Mouse (Mus musculus) kidney, postnatal 0 days (tissue): ENCODE results near the gene Zfp940. TPM values are rescaled to one million over a fixed set of nuclear protein-coding genes. Genes with fewer than 3 reads are reported as not detected.
A peak's percentile ranks its signal among the peaks of the same experiment; 100 is the strongest.

Source experiments
- ATAC-seq: fragments of 200-750 bp; cut with Nextera tagmentation; replicated peaks from 2 replicates; pipeline ENCODE4 v1.8.0; 2017; ENCODE audit warnings: low read depth, moderate number of reproducible peaks, moderate TSS enrichment, moderate library complexity; ENCODE audit not compliant: low FRiP score
- DNase-seq: peaks from one replicate; pipeline ENCODE4 v3.0.0-alpha.2; 2016; ENCODE audit warnings: low spot score
- H3K27ac ChIP-seq: fragments of 300-500 bp; sonication (generic); 2 replicates; pipeline ENCODE4 v1.5.1; 2014; ENCODE audit warnings: mild to moderate bottlenecking
- H3K27me3 ChIP-seq: fragments of 300-500 bp; sonication (generic); 2 replicates; pipeline ENCODE4 v1.6.1; 2014; ENCODE audit warnings: low read length, mixed read lengths; ENCODE audit not compliant: insufficient read depth
- H3K36me3 ChIP-seq: fragments of 300-500 bp; sonication (generic); 2 replicates; pipeline ENCODE4 v1.6.1; 2014; ENCODE audit warnings: low read length, mixed read lengths; ENCODE audit not compliant: insufficient read depth
- H3K4me1 ChIP-seq: fragments of 300-500 bp; sonication (generic); replicated peaks from 2 replicates; pipeline ENCODE4 v1.6.1; 2014; ENCODE audit warnings: antibody characterized with exemption, low read length, mixed read lengths; ENCODE audit not compliant: insufficient read depth
- H3K4me2 ChIP-seq: fragments of 300-500 bp; sonication (generic); 2 replicates; pipeline ENCODE4 v1.6.1; 2014; ENCODE audit warnings: mild to moderate bottlenecking, low read length, moderate library complexity, mixed read lengths
- H3K4me3 ChIP-seq: fragments of 300-500 bp; sonication (generic); replicated peaks from 2 replicates; pipeline ENCODE4 v1.5.1; 2014; ENCODE audit warnings: low read depth, low read length
- H3K9ac ChIP-seq: fragments of 300-500 bp; sonication (generic); 2 replicates; pipeline ENCODE4 v1.6.1; 2014; ENCODE audit warnings: low read depth, low read length
- H3K9me3 ChIP-seq: fragments of 300-500 bp; sonication (generic); replicated peaks from 2 replicates; pipeline ENCODE4 v1.6.1; 2016; ENCODE audit warnings: low read length, inconsistent platforms, mixed read lengths
- CTCF ChIP-seq: IDR thresholded peaks from 2 replicates; pipeline ENCODE4 v1.5.1; 2016; ENCODE audit warnings: antibody characterized with exemption, low read depth, mild to moderate bottlenecking, moderate library complexity
- WGBS: fragments of 180-500 bp; shearing (Covaris S2); extraction: QIAGEN DNeasy Blood & Tissue Kit; methylation state at CpG from one replicate; pipeline ENCODE4 v1.1.7; 2014; 5-methylcytosine and 5-hydroxymethylcytosine counted together
- polyA plus RNA-seq: library from polyadenylated mRNA; unstranded; fragments of >200 nt; fragmentation: Nextera tagmentation; extraction: Ambion mirVana; gene quantifications from 2 replicates; pipeline ENCODE4 v1.2.1, GENCODE M21; 2015

Gene Zfp940
- polyA plus RNA-seq, 1 experiment from 2014 or later: 4.6 TPM

GRCm38 (mm10) chr7:29815061-29815784 lies 38.2 kb downstream of the Zfp940 start:
- 2% methylated on average over 12 of the region's 12 CpGs for WGBS
- H3K36me3 ChIP-seq: no peaks in the 10 kb centered on the region
- peaks cover 8% of the 10 kb centered on the region; the same call in 1 of the 2 replicates for H3K4me1 ChIP-seq
- H3K27me3 ChIP-seq: no peaks in the 10 kb centered on the region
- H3K9ac ChIP-seq: peak overlapping the region; percentile 60
- H3K4me2 ChIP-seq: peak overlapping the region; percentile 91
- no peak overlapping the region for H3K27ac ChIP-seq
- H3K4me3 ChIP-seq: peak overlapping the region; percentile 64
- DNase-seq (peak; percentile 12), ATAC-seq (peak; percentile 14; the same call in 1 of the 2 replicates)
- no peak for TF ChIP-seq CTCF
- no peaks in the 10 kb centered on the region for H3K9me3 ChIP-seq

GRCm38 (mm10) chr7:29814381-29814780 lies 39.1 kb downstream of the Zfp940 start:
- H3K4me1 ChIP-seq: peaks cover 6% of the 10 kb centered on the region; the same call in 1 of the 2 replicates
- H3K27ac ChIP-seq: no peak overlapping the region
- no peak for ATAC-seq
- H3K9ac ChIP-seq: no peak overlapping the region
- WGBS: 97% methylated on average over 2 of the region's 2 CpGs
- no peaks in the 10 kb centered on the region for H3K9me3 ChIP-seq
- H3K4me2 ChIP-seq: no peak overlapping the region
- no peaks in the 10 kb centered on the region for H3K36me3 ChIP-seq
- no peaks in the 10 kb centered on the region for H3K27me3 ChIP-seq
- TF ChIP-seq CTCF: no peak
- DNase-seq: no peak
- no peak overlapping the region for H3K4me3 ChIP-seq

GRCm38 (mm10) chr7:29812244-29812643 lies 41.2 kb downstream of the Zfp940 start:
- H3K4me1 ChIP-seq: peaks cover 4% of the 10 kb centered on the region; the same call in 1 of the 2 replicates
- H3K27ac ChIP-seq: no peak overlapping the region
- WGBS: 95% methylated on average over 1 of the region's 1 CpGs
- no peak for DNase-seq
- TF ChIP-seq CTCF: no peak
- H3K27me3 ChIP-seq: no peaks in the 10 kb centered on the region
- H3K9ac ChIP-seq: no peak overlapping the region
- no peak overlapping the region for H3K4me2 ChIP-seq
- H3K36me3 ChIP-seq: no peaks in the 10 kb centered on the region
- no peak for ATAC-seq
- no peak overlapping the region for H3K4me3 ChIP-seq
- H3K9me3 ChIP-seq: no peaks in the 10 kb centered on the region

- no peak overlapping the region for H3K4me3 ChIP-seq
- DNase-seq (no peak), ATAC-seq (no peak)
- no peaks in the 10 kb centered on the region for H3K4me1 ChIP-seq
- H3K36me3 ChIP-seq: no peaks in the 10 kb centered on the region
- no peaks in the 10 kb centered on the region for H3K27me3 ChIP-seq
- no peak overlapping the region for H3K27ac ChIP-seq
- H3K9me3 ChIP-seq: no peaks in the 10 kb centered on the region
- no peak for TF ChIP-seq CTCF
- WGBS: 79% methylated on average over 5 of the region's 5 CpGs
- no peak overlapping the region for H3K4me2 ChIP-seq
- no peak overlapping the region for H3K9ac ChIP-seq
Observed at GRCm38 (mm10) chr7:29807046-29807445, 46.4 kb downstream of the Zfp940 start.

- H3K4me2 ChIP-seq: no peak overlapping the region
- H3K27me3 ChIP-seq: no peaks in the 10 kb centered on the region
- DNase-seq: no peak
- no peak for TF ChIP-seq CTCF
- H3K9ac ChIP-seq: no peak overlapping the region
- H3K4me1 ChIP-seq: no peaks in the 10 kb centered on the region
- ATAC-seq: no peak
- no peak overlapping the region for H3K4me3 ChIP-seq
- WGBS: 47% methylated on average over 27 of the region's 27 CpGs
- H3K9me3 ChIP-seq: no peaks in the 10 kb centered on the region
- no peak overlapping the region for H3K27ac ChIP-seq
- H3K36me3 ChIP-seq: peaks cover 41% of the 10 kb centered on the region
Observed at GRCm38 (mm10) chr7:29792906-29793305, 60.6 kb downstream of the Zfp940 start.

GRCm38 (mm10) chr7:29785888-29786287 lies 67.6 kb downstream of the Zfp940 start:
- 80% methylated on average over 5 of the region's 5 CpGs for WGBS
- H3K36me3 ChIP-seq: peaks cover 20% of the 10 kb centered on the region
- DNase-seq (no peak), ATAC-seq (no peak)
- H3K4me3 ChIP-seq: peak overlapping the region; percentile 79
- no peak overlapping the region for H3K27ac ChIP-seq
- no peak overlapping the region for H3K9ac ChIP-seq
- peak overlapping the region; percentile 90 for H3K4me2 ChIP-seq
- H3K4me1 ChIP-seq: 0 out of 2 replicates have a peak, but pooled peaks cover 5% of the 10 kb centered on the region
- H3K27me3 ChIP-seq: no peaks in the 10 kb centered on the region
- H3K9me3 ChIP-seq: no peaks in the 10 kb centered on the region
- no peak for TF ChIP-seq CTCF
